Mouse (Mus musculus) forebrain, postnatal 0 days (tissue): ENCODE measurements around the gene Adgrl1. TPM values are rescaled to one million over a fixed set of nuclear protein-coding genes. Genes with fewer than 3 reads are reported as not detected.

ENCODE experiments used
- ATAC-seq: fragments of 200-750 bp; cut with Nextera tagmentation; 2 replicates; pipeline ENCODE4 v1.8.0; 2017; ENCODE audit warnings: mild to moderate bottlenecking, moderate library complexity
- DNase-seq: peaks from one replicate; pipeline ENCODE4 v3.0.0-alpha.2; 2015
- H3K27ac ChIP-seq: fragments of 300-500 bp; sonication (generic); 2 replicates; pipeline ENCODE4 v1.5.1; 2014; ENCODE audit warnings: low read depth, mild to moderate bottlenecking, antibody characterized with exemption, low read length, moderate library complexity, mixed read lengths
- H3K27me3 ChIP-seq: fragments of 300-500 bp; sonication (generic); 2 replicates; pipeline ENCODE4 v1.6.1; 2014; ENCODE audit warnings: mild to moderate bottlenecking, low read length, mixed read lengths; ENCODE audit not compliant: insufficient read depth
- H3K36me3 ChIP-seq: fragments of 300-500 bp; sonication (generic); 2 replicates; pipeline ENCODE4 v1.6.1; 2014; ENCODE audit warnings: mild to moderate bottlenecking, moderate library complexity; ENCODE audit not compliant: insufficient read depth
- H3K4me1 ChIP-seq: fragments of 300-500 bp; sonication (generic); 2 replicates; pipeline ENCODE4 v1.6.1; 2014; ENCODE audit warnings: antibody characterized with exemption; ENCODE audit not compliant: insufficient read depth
- H3K4me2 ChIP-seq: fragments of 300-500 bp; sonication (generic); 2 replicates; pipeline ENCODE4 v1.6.1; 2014; ENCODE audit warnings: low read depth, mild to moderate bottlenecking, moderate library complexity
- H3K4me3 ChIP-seq: fragments of 300-500 bp; sonication (generic); 2 replicates; pipeline ENCODE4 v1.5.1; 2014; ENCODE audit warnings: low read depth, low read length, mixed read lengths
- H3K9ac ChIP-seq: fragments of 300-500 bp; sonication (generic); 2 replicates; pipeline ENCODE4 v1.6.1; 2014; ENCODE audit warnings: mild to moderate bottlenecking
- H3K9me3 ChIP-seq: fragments of 300-500 bp; sonication (generic); 2 replicates; pipeline ENCODE4 v1.6.1; 2016; ENCODE audit warnings: low read length
- CTCF ChIP-seq: sonication (generic); IDR thresholded peaks from 2 replicates; pipeline ENCODE4 v1.5.1; 2016; ENCODE audit warnings: antibody characterized with exemption, control low read depth, low read depth
- WGBS: fragments of 180-500 bp; shearing (Covaris S2); extraction: QIAGEN DNeasy Blood & Tissue Kit; methylation state at CpG from one replicate; pipeline ENCODE4 v1.1.7; 2014; 5-methylcytosine and 5-hydroxymethylcytosine counted together
- polyA plus RNA-seq: library from polyadenylated mRNA; unstranded; fragments of >200 nt; fragmentation: Nextera tagmentation; extraction: Ambion mirVana; gene quantifications from 2 replicates; pipeline ENCODE4 v1.2.1, GENCODE M21; 2015
- total RNA-seq: library from RNA; depleted of rRNA; stranded (reverse); fragments of >200 nt; gene quantifications from 2 replicates; pipeline ENCODE4 v1.2.3, GENCODE M21; 2014

Adgrl1 gene
- total and polyA plus RNA-seq, 2 experiments from 2014 or later = 56.5 to 259 TPM

DNA sequence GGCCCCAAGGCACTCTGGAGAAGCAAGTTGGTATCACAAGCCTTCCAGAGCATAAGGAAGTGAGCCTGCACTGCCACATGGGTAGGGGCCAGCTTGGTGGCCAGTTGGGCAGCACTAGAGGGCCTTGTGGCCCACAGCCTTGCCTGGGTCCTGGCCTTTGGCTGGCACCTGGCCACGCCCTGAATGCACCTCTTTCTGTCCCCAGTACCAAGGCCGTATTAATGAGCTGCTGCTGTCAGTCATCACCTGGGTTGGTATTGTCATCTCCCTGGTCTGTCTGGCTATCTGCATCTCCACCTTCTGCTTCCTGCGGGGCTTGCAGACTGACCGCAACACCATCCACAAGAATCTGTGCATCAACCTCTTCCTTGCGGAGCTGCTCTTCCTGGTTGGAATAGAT, 34.3 kb downstream of the Adgrl1 start:
- Histone ChIP-seq H3K9me3 (no peaks in the 10 kb centered on the region), H3K27me3 (no peaks in the 10 kb centered on the region), H3K27ac (no peak overlapping the region), H3K36me3 (peaks cover 100% of the 10 kb centered on the region), H3K9ac (no peak overlapping the region), H3K4me3 (no peak overlapping the region), H3K4me2 (no peak overlapping the region), H3K4me1 (no peaks in the 10 kb centered on the region)
- 85% methylated on average over 5 of the region's 5 CpGs for WGBS
- DNase-seq (no peak), ATAC-seq (no peak)
- no peak for TF ChIP-seq CTCF

GRCm38 (mm10) chr8:83934994-83935393, 35.1 kb downstream of the Adgrl1 start:
- ATAC-seq (no peak), DNase-seq (no peak)
- H3K9me3 ChIP-seq = no peaks in the 10 kb centered on the region
- H3K4me3 ChIP-seq = no peak overlapping the region
- no peak overlapping the region for H3K9ac ChIP-seq
- peaks cover 98% of the 10 kb centered on the region for H3K36me3 ChIP-seq
- no peak for TF ChIP-seq CTCF
- H3K27ac ChIP-seq = no peak overlapping the region
- no peak overlapping the region for H3K4me2 ChIP-seq
- no peaks in the 10 kb centered on the region for H3K27me3 ChIP-seq
- WGBS = 74% methylated on average over 2 of the region's 2 CpGs
- H3K4me1 ChIP-seq = no peaks in the 10 kb centered on the region

GRCm38 (mm10) chr8:83935435-83935834, 35.5 kb downstream of the Adgrl1 start:
- H3K36me3 ChIP-seq = peaks cover 93% of the 10 kb centered on the region
- H3K9me3 ChIP-seq = no peaks in the 10 kb centered on the region
- H3K27ac ChIP-seq = no peak overlapping the region
- no peak overlapping the region for H3K4me2 ChIP-seq
- no peak for TF ChIP-seq CTCF
- no peak overlapping the region for H3K4me3 ChIP-seq
- H3K4me1 ChIP-seq = no peaks in the 10 kb centered on the region
- H3K9ac ChIP-seq = no peak overlapping the region
- DNase-seq (no peak), ATAC-seq (no peak)
- no peaks in the 10 kb centered on the region for H3K27me3 ChIP-seq
- 91% methylated on average over 8 of the region's 8 CpGs for WGBS

DNA sequence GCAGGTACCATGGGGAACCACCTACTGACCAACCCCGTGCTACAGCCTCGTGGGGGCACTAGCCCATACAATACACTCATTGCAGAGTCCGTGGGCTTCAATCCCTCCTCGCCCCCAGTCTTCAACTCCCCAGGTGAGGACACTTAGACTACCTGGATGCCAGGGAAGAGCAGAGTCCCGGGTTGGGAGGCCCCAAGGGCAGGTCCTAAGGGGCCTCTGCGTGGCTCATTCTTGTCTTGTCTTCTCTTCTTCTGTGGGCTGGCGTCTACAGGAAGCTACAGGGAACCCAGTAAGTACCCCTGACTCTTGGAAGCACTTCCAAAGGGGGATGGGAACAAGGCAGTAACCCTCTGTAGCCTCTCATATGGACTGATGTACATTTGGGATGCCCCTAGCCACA, 37.7 kb downstream of the Adgrl1 start:
- Histone ChIP-seq H3K4me1 (no peaks in the 10 kb centered on the region), H3K27ac (no peak overlapping the region), H3K36me3 (peaks cover 71% of the 10 kb centered on the region), H3K27me3 (no peaks in the 10 kb centered on the region), H3K9me3 (no peaks in the 10 kb centered on the region), H3K4me3 (no peak overlapping the region), H3K9ac (no peak overlapping the region), H3K4me2 (no peak overlapping the region)
- no peak for ATAC-seq
- 92% methylated on average over 7 of the region's 7 CpGs for WGBS
- TF ChIP-seq CTCF = no peak
- no peak for DNase-seq

DNA sequence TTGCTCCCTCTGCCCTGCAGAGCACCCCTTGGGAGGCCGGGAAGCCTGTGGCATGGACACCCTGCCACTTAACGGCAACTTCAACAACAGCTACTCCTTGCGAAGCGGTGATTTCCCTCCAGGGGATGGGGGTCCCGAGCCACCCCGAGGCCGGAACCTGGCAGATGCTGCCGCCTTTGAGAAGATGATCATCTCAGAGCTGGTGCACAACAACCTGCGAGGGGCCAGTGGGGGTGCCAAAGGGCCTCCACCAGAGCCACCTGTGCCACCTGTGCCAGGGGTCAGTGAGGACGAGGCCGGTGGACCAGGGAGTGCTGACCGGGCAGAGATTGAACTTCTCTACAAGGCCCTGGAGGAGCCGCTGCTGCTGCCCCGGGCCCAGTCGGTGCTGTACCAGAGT, 38.4 kb downstream of the Adgrl1 start:
- Histone ChIP-seq H3K9me3 (no peaks in the 10 kb centered on the region), H3K4me1 (no peaks in the 10 kb centered on the region), H3K4me3 (no peak overlapping the region), H3K27me3 (no peaks in the 10 kb centered on the region), H3K27ac (no peak overlapping the region), H3K36me3 (peaks cover 64% of the 10 kb centered on the region), H3K9ac (no peak overlapping the region), H3K4me2 (no peak overlapping the region)
- TF ChIP-seq CTCF = no peak
- ATAC-seq (no peak), DNase-seq (no peak)
- 93% methylated on average over 15 of the region's 15 CpGs for WGBS

DNA sequence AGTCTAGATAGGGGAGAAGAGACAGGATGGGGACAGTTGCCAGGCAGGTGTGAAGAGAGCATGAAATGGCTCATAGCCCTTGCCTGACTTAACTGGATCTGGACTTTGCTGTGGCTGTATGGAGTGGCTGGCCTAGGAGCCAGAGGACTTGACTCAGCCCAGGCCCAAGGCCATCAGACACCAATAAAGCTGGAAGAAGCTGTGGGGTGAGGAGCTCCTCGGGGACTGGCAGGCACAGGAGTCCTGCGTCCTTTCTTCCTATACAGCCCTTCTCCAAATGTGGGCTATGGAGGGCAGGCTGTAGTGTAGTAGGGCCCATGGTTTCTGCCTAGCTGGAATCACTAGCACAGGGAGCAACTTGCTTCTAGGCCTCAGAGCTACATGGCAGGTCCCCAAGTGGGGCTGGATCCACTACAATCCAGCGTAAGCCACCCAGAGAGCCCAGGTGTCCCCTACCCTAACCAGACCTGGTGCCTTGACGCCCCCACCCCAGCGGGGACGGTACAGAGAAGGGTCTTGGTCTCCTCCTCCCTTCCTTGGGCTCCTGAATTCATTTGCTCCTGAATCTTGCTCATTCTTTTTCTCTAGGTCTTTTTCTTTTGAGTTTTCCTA, 41.3 kb downstream of the Adgrl1 start:
- DNase-seq (no peak), ATAC-seq (no peak)
- TF ChIP-seq CTCF = no peak
- WGBS = 83% methylated on average over 6 of the region's 6 CpGs
- no peak overlapping the region for H3K27ac ChIP-seq
- no peaks in the 10 kb centered on the region for H3K4me1 ChIP-seq
- peaks cover 36% of the 10 kb centered on the region for H3K36me3 ChIP-seq
- H3K9me3 ChIP-seq = no peaks in the 10 kb centered on the region
- no peaks in the 10 kb centered on the region for H3K27me3 ChIP-seq
- no peak overlapping the region for H3K9ac ChIP-seq
- H3K4me2 ChIP-seq = no peak overlapping the region
- no peak overlapping the region for H3K4me3 ChIP-seq

- H3K4me1 ChIP-seq = no peaks in the 10 kb centered on the region
- DNase-seq (peak; percentile 37), ATAC-seq (peak; percentile 65)
- H3K27me3 ChIP-seq = no peaks in the 10 kb centered on the region
- 44% methylated on average over 1 of the region's 1 CpGs for WGBS
- peaks cover 23% of the 10 kb centered on the region for H3K36me3 ChIP-seq
- no peaks in the 10 kb centered on the region for H3K9me3 ChIP-seq
- 0 out of 2 replicates have a peak, but pooled peaks have one; percentile 2 for TF ChIP-seq CTCF
- H3K9ac ChIP-seq = no peak overlapping the region
- no peak overlapping the region for H3K4me2 ChIP-seq
- H3K4me3 ChIP-seq = no peak overlapping the region
- no peak overlapping the region for H3K27ac ChIP-seq
Observed at GRCm38 (mm10) chr8:83942446-83942845, 42.5 kb downstream of the Adgrl1 start.
